Mouse (Mus musculus) hindbrain, embryonic 16.5 days (tissue): Measurements from ENCODE around the gene Sc5d. TPM values are rescaled to one million over a fixed set of nuclear protein-coding genes. Genes with fewer than 3 reads are reported as not detected.

Experiments
- ATAC-seq: fragments of 200-750 bp; cut with Nextera tagmentation; 2 replicates; pipeline ENCODE4 v1.8.0; 2017; ENCODE audit warnings: moderate TSS enrichment, moderate library complexity
- H3K27ac ChIP-seq: fragments of 300-500 bp; sonication (generic); 2 replicates; pipeline ENCODE4 v1.5.1; 2014; ENCODE audit warnings: low read depth, mild to moderate bottlenecking, control low read depth, low read length, moderate library complexity
- H3K27me3 ChIP-seq: fragments of 300-500 bp; sonication (generic); replicated peaks from 2 replicates; pipeline ENCODE4 v1.6.1; 2014; ENCODE audit warnings: low read length; ENCODE audit not compliant: control insufficient read depth, insufficient read depth
- H3K36me3 ChIP-seq: fragments of 300-500 bp; sonication (generic); 2 replicates; pipeline ENCODE4 v1.6.1; 2014; ENCODE audit warnings: mild to moderate bottlenecking, low read length, moderate library complexity, mixed read lengths; ENCODE audit not compliant: control insufficient read depth, insufficient read depth
- H3K4me1 ChIP-seq: fragments of 300-500 bp; sonication (generic); 2 replicates; pipeline ENCODE4 v1.6.1; 2014; ENCODE audit warnings: low read depth, low read length; ENCODE audit not compliant: control insufficient read depth, insufficient read depth
- H3K4me2 ChIP-seq: fragments of 300-500 bp; sonication (generic); 2 replicates; pipeline ENCODE4 v1.6.1; 2014; ENCODE audit warnings: mild to moderate bottlenecking, low read length, control low read depth, moderate library complexity
- H3K4me3 ChIP-seq: fragments of 300-500 bp; sonication (generic); 2 replicates; pipeline ENCODE4 v1.5.1; 2014; ENCODE audit warnings: mild to moderate bottlenecking, low read length, control low read depth, moderate library complexity
- H3K9ac ChIP-seq: fragments of 300-500 bp; sonication (generic); 2 replicates; pipeline ENCODE4 v1.6.1; 2014; ENCODE audit warnings: low read depth, mild to moderate bottlenecking, control low read depth, low read length, moderate library complexity
- H3K9me3 ChIP-seq: fragments of 300-500 bp; sonication (generic); 2 replicates; pipeline ENCODE4 v1.6.1; 2014; ENCODE audit warnings: mild to moderate bottlenecking, low read length, moderate library complexity; ENCODE audit not compliant: control insufficient read depth
- WGBS: fragments of 180-500 bp; shearing (Covaris S2); extraction: QIAGEN DNeasy Blood & Tissue Kit; methylation state at CpG from one replicate; pipeline ENCODE4 v1.1.7; 2014; 5-methylcytosine and 5-hydroxymethylcytosine counted together
- polyA plus RNA-seq: library from polyadenylated mRNA; unstranded; fragments of >200 nt; fragmentation: Nextera tagmentation; extraction: Ambion mirVana; gene quantifications from 2 replicates; pipeline ENCODE4 v1.2.1, GENCODE M21; 2015

Gene Sc5d
- polyA plus RNA-seq = 79.2 and 84.1 TPM in 2 replicates

- Histone ChIP-seq H3K9ac (peak within 1 kb of the TSS; percentile 86), H3K4me3 (peak within 1 kb of the TSS; percentile 84), H3K36me3 (peaks cover 5% of the 10 kb centered on the region), H3K9me3 (no peaks in the 10 kb centered on the region), H3K4me1 (peaks cover 23% of the 10 kb centered on the region), H3K27me3 (no peaks in the 10 kb centered on the region), H3K27ac (peak within 1 kb of the TSS; percentile 92), H3K4me2 (peak within 1 kb of the TSS; percentile 77)
- ATAC-seq = peak; percentile 98
- WGBS = under 1% methylated on average over 44 of the region's 49 CpGs
These were observed at the start of gene Sc5d for GRCm38 (mm10) chr9:42264145-42264544. Gene Sc5d, minus strand, starts transcription at chr9:42264256.

GRCm38 (mm10) chr9:42311311-42311710 is 47.3 kb upstream of the Sc5d start:
- H3K9ac ChIP-seq = no peak overlapping the region
- H3K27ac ChIP-seq = no peak overlapping the region
- ATAC-seq = no peak
- no peaks in the 10 kb centered on the region for H3K9me3 ChIP-seq
- no peak overlapping the region for H3K4me2 ChIP-seq
- no peaks in the 10 kb centered on the region for H3K4me1 ChIP-seq
- no peak overlapping the region for H3K4me3 ChIP-seq
- 94% methylated on average over 3 of the region's 3 CpGs for WGBS
- no peaks in the 10 kb centered on the region for H3K36me3 ChIP-seq
- no peaks in the 10 kb centered on the region for H3K27me3 ChIP-seq

GRCm38 (mm10) chr9:42303894-42304293 is 39.8 kb upstream of the Sc5d start:
- Histone ChIP-seq H3K36me3 (no peaks in the 10 kb centered on the region), H3K4me1 (no peaks in the 10 kb centered on the region), H3K27ac (no peak overlapping the region), H3K9ac (no peak overlapping the region), H3K4me2 (no peak overlapping the region), H3K9me3 (no peaks in the 10 kb centered on the region), H3K27me3 (no peaks in the 10 kb centered on the region), H3K4me3 (no peak overlapping the region)
- 84% methylated on average over 4 of the region's 4 CpGs for WGBS
- ATAC-seq = no peak

- Histone ChIP-seq H3K9me3 (no peaks in the 10 kb centered on the region), H3K36me3 (no peaks in the 10 kb centered on the region), H3K4me2 (no peak overlapping the region), H3K27ac (no peak overlapping the region), H3K9ac (no peak overlapping the region), H3K4me1 (no peaks in the 10 kb centered on the region), H3K4me3 (no peak overlapping the region), H3K27me3 (no peaks in the 10 kb centered on the region)
- WGBS = 61% methylated on average over 6 of the region's 6 CpGs
- ATAC-seq = no peak
These were observed 37.1 kb upstream of the Sc5d start for GRCm38 (mm10) chr9:42301082-42301633.

GRCm38 (mm10) chr9:42296297-42296922 is 32.4 kb upstream of the Sc5d start:
- 92% methylated on average over 10 of the region's 10 CpGs for WGBS
- no peak overlapping the region for H3K9ac ChIP-seq
- H3K27ac ChIP-seq = no peak overlapping the region
- no peak overlapping the region for H3K4me3 ChIP-seq
- H3K36me3 ChIP-seq = no peaks in the 10 kb centered on the region
- no peak overlapping the region for H3K4me2 ChIP-seq
- H3K27me3 ChIP-seq = no peaks in the 10 kb centered on the region
- no peak for ATAC-seq
- no peaks in the 10 kb centered on the region for H3K4me1 ChIP-seq
- H3K9me3 ChIP-seq = no peaks in the 10 kb centered on the region

GRCm38 (mm10) chr9:42294131-42294530 is 30.1 kb upstream of the Sc5d start:
- no peak overlapping the region for H3K4me3 ChIP-seq
- 73% methylated on average over 2 of the region's 2 CpGs for WGBS
- H3K4me1 ChIP-seq = no peaks in the 10 kb centered on the region
- H3K27ac ChIP-seq = no peak overlapping the region
- ATAC-seq = no peak
- no peaks in the 10 kb centered on the region for H3K9me3 ChIP-seq
- no peak overlapping the region for H3K9ac ChIP-seq
- no peak overlapping the region for H3K4me2 ChIP-seq
- no peaks in the 10 kb centered on the region for H3K36me3 ChIP-seq
- no peaks in the 10 kb centered on the region for H3K27me3 ChIP-seq

GRCm38 (mm10) chr9:42293596-42293995 is 29.5 kb upstream of the Sc5d start:
- no peak for ATAC-seq
- H3K4me1 ChIP-seq = no peaks in the 10 kb centered on the region

GRCm38 (mm10) chr9:42293051-42293450 is 29.0 kb upstream of the Sc5d start:
- Histone ChIP-seq H3K4me3 (no peak overlapping the region), H3K9me3 (no peaks in the 10 kb centered on the region), H3K4me1 (no peaks in the 10 kb centered on the region), H3K4me2 (no peak overlapping the region), H3K27me3 (no peaks in the 10 kb centered on the region), H3K27ac (no peak overlapping the region; the same call in 1 of the 2 replicates), H3K9ac (no peak overlapping the region), H3K36me3 (no peaks in the 10 kb centered on the region)
- 28% methylated on average over 7 of the region's 7 CpGs for WGBS
- ATAC-seq = peak; percentile 45; the same call in 1 of the 2 replicates

More at GRCm38 (mm10) chr9:42293596-42293995, 29.5 kb upstream of the Sc5d start:
- 73% methylated on average over 3 of the region's 3 CpGs for WGBS
- no peaks in the 10 kb centered on the region for H3K9me3 ChIP-seq
- no peak overlapping the region for H3K4me2 ChIP-seq
- H3K27ac ChIP-seq = no peak overlapping the region; the same call in 1 of the 2 replicates
- H3K4me3 ChIP-seq = no peak overlapping the region
- no peaks in the 10 kb centered on the region for H3K27me3 ChIP-seq
- no peaks in the 10 kb centered on the region for H3K36me3 ChIP-seq
- no peak overlapping the region for H3K9ac ChIP-seq

- Histone ChIP-seq H3K4me2 (no peak overlapping the region), H3K9me3 (no peaks in the 10 kb centered on the region), H3K27ac (no peak overlapping the region), H3K9ac (no peak overlapping the region), H3K36me3 (no peaks in the 10 kb centered on the region), H3K4me3 (no peak overlapping the region), H3K27me3 (no peaks in the 10 kb centered on the region), H3K4me1 (no peaks in the 10 kb centered on the region)
- no peak for ATAC-seq
- 78% methylated on average over 4 of the region's 4 CpGs for WGBS
These were observed 15.6 kb upstream of the Sc5d start for GRCm38 (mm10) chr9:42279676-42280075.
